Mouse (Mus musculus): ENCODE results near the gene Htra1.

- TF ChIP-seq ZC3H11A (IDR thresholded peaks at IDR 0.05; ENCODE audit: borderline replicate concordance, low read depth, low read length): no peak
- TF ChIP-seq ZNF384 (IDR thresholded peaks at IDR 0.05; ENCODE audit: low read depth, low read length): no peak
These were observed 25.1 kb upstream of the Htra1 start for GRCm38 (mm10) chr7:130910841-130911240.
